Mouse (Mus musculus) myocyte (in vitro differentiated cells): Measurements from ENCODE around the gene Olfr285. TPM values are rescaled to one million over a fixed set of nuclear protein-coding genes. Genes with fewer than 3 reads are reported as not detected.

Source experiments
- H3K27me3 ChIP-seq: one replicate; pipeline ENCODE4 v1.6.1; 2011; ENCODE audit not compliant: control insufficient read depth, insufficient read depth, insufficient read length
- H3K36me3 ChIP-seq: one replicate; pipeline ENCODE4 v1.6.1; 2011; ENCODE audit not compliant: control insufficient read depth, insufficient read depth
- H3K4me2 ChIP-seq: one replicate; pipeline ENCODE4 v1.6.1; 2011; ENCODE audit warnings: low read depth, control low read depth
- H3K4me3 ChIP-seq: one replicate; pipeline ENCODE4 v1.5.1; 2011; ENCODE audit warnings: mild to moderate bottlenecking, control low read depth, moderate library complexity
- H3K79me2 ChIP-seq: one replicate; pipeline ENCODE4 v1.6.1; 2011; ENCODE audit not compliant: control insufficient read depth, insufficient read depth
- H3ac ChIP-seq: one replicate; pipeline ENCODE4 v1.6.1; 2011; ENCODE audit not compliant: control insufficient read depth, insufficient read length
- CEBPB ChIP-seq: IDR thresholded peaks from 2 replicates; pipeline ENCODE4 v1.6.1; 2011; ENCODE audit warnings: mild to moderate bottlenecking, moderate library complexity; ENCODE audit not compliant: poor library complexity, insufficient read depth, severe bottlenecking
- E2F4 ChIP-seq: IDR thresholded peaks from one replicate; pipeline ENCODE4 v1.6.1; 2011; ENCODE audit warnings: mild to moderate bottlenecking, control low read depth, moderate library complexity; ENCODE audit not compliant: insufficient read depth
- MAX ChIP-seq: IDR thresholded peaks from one replicate; pipeline ENCODE4 v1.6.1; 2011; ENCODE audit warnings: low read depth, mild to moderate bottlenecking, control low read depth
- MYOD1 ChIP-seq, 3 experiments: IDR thresholded peaks; one replicate each; pipeline ENCODE4 v1.6.1; 2011; ENCODE audit warnings: control low read depth in 2 of 3, low read depth in 2 of 3, mild to moderate bottlenecking in 2 of 3, moderate library complexity in 1 of 3; ENCODE audit not compliant: insufficient read length in 2 of 3, control insufficient read depth in 1 of 3
- MYOG ChIP-seq, 3 experiments: IDR thresholded peaks; one replicate each; pipeline ENCODE4 v1.6.1; 2011; ENCODE audit warnings: control low read depth in 2 of 3, low read depth in 2 of 3, mild to moderate bottlenecking in 2 of 3; ENCODE audit not compliant: insufficient read length in 2 of 3, control insufficient read depth in 1 of 3, insufficient read depth in 1 of 3
- POLR2A ChIP-seq: IDR thresholded peaks from one replicate; pipeline ENCODE4 v1.6.1; 2011; ENCODE audit warnings: low read depth, mild to moderate bottlenecking, control low read depth, moderate library complexity; ENCODE audit not compliant: insufficient read length
- POLR2AphosphoS2 ChIP-seq: IDR thresholded peaks from one replicate; pipeline ENCODE4 v1.6.1; 2011; ENCODE audit warnings: low read depth, control low read depth; ENCODE audit not compliant: insufficient read length
- REST ChIP-seq: IDR thresholded peaks from one replicate; pipeline ENCODE4 v1.6.1; 2011; ENCODE audit warnings: mild to moderate bottlenecking, control low read depth, moderate library complexity; ENCODE audit not compliant: insufficient read depth, insufficient read length
- SRF ChIP-seq: IDR thresholded peaks from one replicate; pipeline ENCODE4 v1.6.1; 2011; ENCODE audit warnings: low read depth; ENCODE audit not compliant: control insufficient read depth, insufficient read length
- TCF12 ChIP-seq: IDR thresholded peaks from one replicate; pipeline ENCODE4 v1.6.1; 2011; ENCODE audit warnings: mild to moderate bottlenecking, control low read depth; ENCODE audit not compliant: poor library complexity, insufficient read depth, severe bottlenecking
- TCF3 ChIP-seq: IDR thresholded peaks from one replicate; pipeline ENCODE4 v1.6.1; 2011; ENCODE audit warnings: low read depth, control low read depth; ENCODE audit not compliant: insufficient read length
- USF1 ChIP-seq: IDR thresholded peaks from one replicate; pipeline ENCODE4 v1.6.1; 2011; ENCODE audit warnings: low read depth, mild to moderate bottlenecking, control low read depth, moderate library complexity
- polyA plus RNA-seq: library from polyadenylated mRNA; unstranded; fragments of >200 nt; fragmentation: generic; extraction: Trizol; gene quantifications from one replicate; pipeline ENCODE4 v1.2.1, GENCODE M21; 2012; ENCODE audit warnings: missing spikeins

Olfr285 gene
- polyA plus RNA-seq = not detected

GRCm38 (mm10) chr15:98317177-98317724, at the start of gene Olfr285:
Olfr285 (minus strand) TSS chr15:98317353.
- no peak within 1 kb of the TSS for H3K4me2 ChIP-seq
- H3K79me2 ChIP-seq = no peaks in the 10 kb centered on the region
- H3K27me3 ChIP-seq = no peaks in the 10 kb centered on the region
- no peak within 1 kb of the TSS for H3ac ChIP-seq
- H3K36me3 ChIP-seq = no peaks in the 10 kb centered on the region
- H3K4me3 ChIP-seq = no peak within 1 kb of the TSS
- TF ChIP-seq TCF12 (no peak), REST (no peak), MYOD1 (IDR thresholded peaks at IDR 0.05; ENCODE audit: control insufficient read depth in 1 of 3, insufficient read length in 2 of 3, low read depth in 2 of 3) (no peak), MAX (no peak), SRF (no peak), POLR2AphosphoS2 (no peak), TCF3 (no peak), CEBPB (no peak), POLR2A (no peak), USF1 (no peak), MYOG (IDR thresholded peaks at IDR 0.05; ENCODE audit: control insufficient read depth in 1 of 3, insufficient read depth in 1 of 3, insufficient read length in 2 of 3, low read depth in 2 of 3) (no peak), E2F4 (no peak)

DNA sequence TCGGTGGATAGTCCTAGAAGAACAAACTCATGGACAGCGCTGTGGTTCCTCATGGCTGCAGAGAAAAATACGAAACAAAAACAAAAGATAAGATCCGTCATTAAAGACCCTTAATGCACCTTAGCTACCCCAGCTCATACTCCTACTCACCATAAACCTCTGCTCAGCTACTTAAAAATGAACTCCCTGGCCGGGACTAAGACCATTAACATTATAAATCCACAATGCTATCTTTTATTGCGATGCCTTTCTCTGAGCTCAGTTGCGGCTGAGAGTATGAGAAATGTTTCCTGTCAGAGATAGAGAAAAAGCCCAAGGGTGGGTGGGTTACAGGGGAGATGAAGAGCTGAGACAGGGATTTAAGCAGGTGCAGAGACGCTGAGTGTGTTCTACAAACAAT, 23.7 kb upstream of the Olfr285 start, which contains the start of gene Olfr284:
Gene Olfr284, minus strand, starts transcription at position 101 of the 400 bp plus-strand sequence.
- peaks cover 21% of the 10 kb centered on the region for H3K27me3 ChIP-seq
- no peaks in the 10 kb centered on the region for H3K79me2 ChIP-seq
- no peak within 1 kb of the TSS for H3K4me3 ChIP-seq
- H3K4me2 ChIP-seq = no peak within 1 kb of the TSS
- TF ChIP-seq POLR2AphosphoS2 (no peak), REST (no peak), MYOG (IDR thresholded peaks at IDR 0.05; ENCODE audit: control insufficient read depth in 1 of 3, insufficient read depth in 1 of 3, insufficient read length in 2 of 3, low read depth in 2 of 3) (no peak), POLR2A (no peak), USF1 (no peak)
- H3ac ChIP-seq = no peak within 1 kb of the TSS
- H3K36me3 ChIP-seq = no peaks in the 10 kb centered on the region

GRCm38 (mm10) chr15:98315703-98316102, 1.4 kb downstream of the Olfr285 start:
- H3K36me3 ChIP-seq = no peaks in the 10 kb centered on the region
- H3K27me3 ChIP-seq = no peaks in the 10 kb centered on the region
- no peak overlapping the region for H3K4me2 ChIP-seq
- no peak overlapping the region for H3K4me3 ChIP-seq
- TF ChIP-seq USF1 (no peak), MAX (no peak), SRF (no peak), TCF12 (no peak), POLR2A (no peak), REST (no peak)
- no peaks in the 10 kb centered on the region for H3K79me2 ChIP-seq
- H3ac ChIP-seq = no peak overlapping the region

GRCm38 (mm10) chr15:98295628-98296551, 21.3 kb downstream of the Olfr285 start, which contains the start of gene Zfp641:
Zfp641 (minus strand) TSS chr15:98296161.
- TF ChIP-seq POLR2A = no peak
- TF ChIP-seq TCF3 = no peak
- TF ChIP-seq MYOD1 (IDR thresholded peaks at IDR 0.05; ENCODE audit: control insufficient read depth in 1 of 3, insufficient read length in 2 of 3, low read depth in 2 of 3) = no peak
- TF ChIP-seq MAX = no peak
- no peak for TF ChIP-seq REST
- no peak for TF ChIP-seq CEBPB
- no peak for TF ChIP-seq E2F4
- no peaks in the 10 kb centered on the region for H3K36me3 ChIP-seq
- no peak within 1 kb of the TSS for H3K4me2 ChIP-seq
- H3K79me2 ChIP-seq = no peaks in the 10 kb centered on the region
- H3ac ChIP-seq = no peak within 1 kb of the TSS
- peaks cover 11% of the 10 kb centered on the region for H3K27me3 ChIP-seq
- no peak within 1 kb of the TSS for H3K4me3 ChIP-seq

- H3K27me3 ChIP-seq = peaks cover 25% of the 10 kb centered on the region
- H3K4me3 ChIP-seq = no peak overlapping the region
- no peak for TF ChIP-seq USF1
- TF ChIP-seq CEBPB = no peak
- TF ChIP-seq SRF = no peak
- no peak for TF ChIP-seq MAX
- TF ChIP-seq MYOD1 (IDR thresholded peaks at IDR 0.05; ENCODE audit: control insufficient read depth in 1 of 3, insufficient read length in 2 of 3, low read depth in 2 of 3) = no peak
- TF ChIP-seq MYOG (IDR thresholded peaks at IDR 0.05; ENCODE audit: control insufficient read depth in 1 of 3, insufficient read depth in 1 of 3, insufficient read length in 2 of 3, low read depth in 2 of 3) = no peak
- TF ChIP-seq POLR2AphosphoS2 = no peak
- TF ChIP-seq TCF3 = no peak
- TF ChIP-seq TCF12 = no peak
- no peak for TF ChIP-seq E2F4
- TF ChIP-seq POLR2A = no peak
- no peak for TF ChIP-seq REST
- no peak overlapping the region for H3ac ChIP-seq
- no peaks in the 10 kb centered on the region for H3K79me2 ChIP-seq
- no peaks in the 10 kb centered on the region for H3K36me3 ChIP-seq
- H3K4me2 ChIP-seq = no peak overlapping the region
These were observed 23.5 kb downstream of the Olfr285 start for GRCm38 (mm10) chr15:98293651-98294050.
